Comparison of ENCODE assay signal across 11 mouse cellular contexts in the genomic region with DNA sequence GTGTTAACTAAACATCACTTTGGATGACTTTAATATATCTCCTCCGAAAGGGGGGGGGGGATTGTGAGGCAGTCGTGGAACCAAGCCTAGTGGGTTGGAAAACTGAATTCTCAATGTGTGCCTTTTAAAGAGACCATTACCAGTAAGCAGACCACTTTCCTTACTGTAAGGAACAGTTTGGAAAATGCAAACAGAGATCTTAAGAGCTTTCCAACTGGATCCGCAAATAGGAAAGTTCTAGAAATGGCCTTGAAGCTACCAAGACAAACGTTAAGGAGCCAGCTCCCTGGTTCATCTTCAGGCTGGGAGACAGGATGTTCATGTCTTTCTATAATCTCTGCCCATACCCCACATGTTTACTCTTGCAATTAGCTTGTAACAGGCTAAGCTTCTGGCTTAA. TPM values are rescaled to one million over a fixed set of nuclear protein-coding genes. Genes with fewer than 3 reads are reported as not detected.
DNase-seq lines count a peak whose midpoint lies in the region; ATAC-seq and TF ChIP-seq lines count a peak whose summit lies in the region.
"Had no signal": no experiment of that assay in that cellular context is flagged by ENCODE, and none has a peak within 500 bp of the region (broad histone marks: within the 10 kb centered on the region; RNA-seq: fewer than 3 reads in every experiment).

No protein-coding gene starts in this region.

- DNase-seq in hindbrain, postnatal 0 days (ENCODE audit: low spot score), result no peak
- no peak for DNase-seq in B cell, adult 2 months
- DNase-seq in spleen, adult 18-20 months, result no peak
- DNase-seq: cerebellum, postnatal 36 days; heart, postnatal 4 days; liver, embryonic 13.5 days had no signal

- H3K9ac ChIP-seq in intestine, embryonic 16.5 days (ENCODE audit: low read depth, low read length), result no peak overlapping the region
- no peak overlapping the region for H3K9ac ChIP-seq in intestine, postnatal 0 days (ENCODE audit: low read depth, low read length)
- no peak overlapping the region for H3K9ac ChIP-seq in embryonic facial prominence, embryonic 15.5 days
- H3K9ac ChIP-seq in hindbrain, postnatal 0 days (replicated peaks; ENCODE audit: low read length), result no peak overlapping the region; the same call in 1 of the 2 replicates
- no peak overlapping the region for H3K9ac ChIP-seq in neural tube, embryonic 12.5 days
- H3K9ac ChIP-seq: liver, embryonic 13.5 days had no signal

- TF ChIP-seq CTCF in intestine, postnatal 0 days (IDR thresholded peaks at IDR 0.05; ENCODE audit: low read depth), result no peak
- TF ChIP-seq CTCF in hindbrain, postnatal 0 days (IDR thresholded peaks at IDR 0.05; ENCODE audit: low read depth), result no peak

- peaks cover 30% of the 10 kb centered on the region for H3K4me1 ChIP-seq in intestine, embryonic 16.5 days (ENCODE audit: control insufficient read depth, insufficient read depth, low read length)
- 0 out of 2 replicates have a peak, but pooled peaks cover 2% of the 10 kb centered on the region for H3K4me1 ChIP-seq in intestine, postnatal 0 days (replicated peaks; ENCODE audit: control insufficient read depth, insufficient read depth, low read length)
- peaks cover 49% of the 10 kb centered on the region for H3K4me1 ChIP-seq in embryonic facial prominence, embryonic 15.5 days
- H3K4me1 ChIP-seq in hindbrain, postnatal 0 days (ENCODE audit: insufficient read depth, low read length), result peaks cover 18% of the 10 kb centered on the region
- peaks cover 63% of the 10 kb centered on the region for H3K4me1 ChIP-seq in neural tube, embryonic 12.5 days

- H3K4me2 ChIP-seq in intestine, embryonic 16.5 days (ENCODE audit: low read depth, low read length), result peak overlapping the region; percentile 44; the same call in 1 of the 2 replicates
- H3K4me2 ChIP-seq in intestine, postnatal 0 days (replicated peaks; ENCODE audit: low read depth), result no peak overlapping the region
- peak overlapping the region; percentile 92 for H3K4me2 ChIP-seq in embryonic facial prominence, embryonic 15.5 days (replicated peaks)
- peak overlapping the region; percentile 93 for H3K4me2 ChIP-seq in hindbrain, postnatal 0 days (ENCODE audit: low read depth, low read length)
- H3K4me2 ChIP-seq in neural tube, embryonic 12.5 days (replicated peaks), result peak overlapping the region; percentile 86
- H3K4me2 ChIP-seq: liver, embryonic 13.5 days had no signal

- H3K27ac ChIP-seq in intestine, embryonic 16.5 days (ENCODE audit: low read length), result no peak overlapping the region
- H3K27ac ChIP-seq in intestine, postnatal 0 days (ENCODE audit: low read depth, low read length), result no peak overlapping the region
- peak overlapping the region; percentile 71 for H3K27ac ChIP-seq in embryonic facial prominence, embryonic 15.5 days (replicated peaks)
- peak overlapping the region; percentile 58; the same call in 1 of the 2 replicates for H3K27ac ChIP-seq in hindbrain, postnatal 0 days
- H3K27ac ChIP-seq in neural tube, embryonic 12.5 days, result peak overlapping the region; percentile 53
- H3K27ac ChIP-seq: liver, embryonic 13.5 days had no signal

- no peak for ATAC-seq in intestine, embryonic 16.5 days
- ATAC-seq in intestine, postnatal 0 days, result no peak
- no peak for ATAC-seq in embryonic facial prominence, embryonic 15.5 days (ENCODE audit: insufficient number of reproducible peaks, low FRiP score, low TSS enrichment, low read depth)
- ATAC-seq in hindbrain, postnatal 0 days, result no peak
- no peak for ATAC-seq in neural tube, embryonic 12.5 days (ENCODE audit: low FRiP score, low read depth)

- no peaks in the 10 kb centered on the region for H3K36me3 ChIP-seq in intestine, embryonic 16.5 days (ENCODE audit: control insufficient read depth, insufficient read depth, low read length)
- H3K36me3 ChIP-seq in intestine, postnatal 0 days (ENCODE audit: control insufficient read depth, insufficient read depth), result no peaks in the 10 kb centered on the region
- no peaks in the 10 kb centered on the region for H3K36me3 ChIP-seq in embryonic facial prominence, embryonic 15.5 days
- H3K36me3 ChIP-seq in hindbrain, postnatal 0 days (ENCODE audit: insufficient read depth, low read length), result no peaks in the 10 kb centered on the region
- H3K36me3 ChIP-seq in neural tube, embryonic 12.5 days, result no peaks in the 10 kb centered on the region
- H3K36me3 ChIP-seq: liver, embryonic 13.5 days had no signal

- no peaks in the 10 kb centered on the region for H3K9me3 ChIP-seq in intestine, embryonic 16.5 days (ENCODE audit: control insufficient read depth, low read length)
- H3K9me3 ChIP-seq in intestine, postnatal 0 days (ENCODE audit: control insufficient read depth), result no peaks in the 10 kb centered on the region
- H3K9me3 ChIP-seq in embryonic facial prominence, embryonic 15.5 days (replicated peaks), result no peaks in the 10 kb centered on the region
- no peaks in the 10 kb centered on the region for H3K9me3 ChIP-seq in hindbrain, postnatal 0 days (ENCODE audit: low read length)
- no peaks in the 10 kb centered on the region for H3K9me3 ChIP-seq in neural tube, embryonic 12.5 days
- H3K9me3 ChIP-seq: liver, embryonic 13.5 days had no signal

- 29% methylated on average over 4 of the region's 4 CpGs for WGBS in intestine, embryonic 16.5 days
- 37% methylated on average over 4 of the region's 4 CpGs for WGBS in intestine, postnatal 0 days
- WGBS in embryonic facial prominence, embryonic 15.5 days, result 21% methylated on average over 4 of the region's 4 CpGs
- 18% methylated on average over 4 of the region's 4 CpGs for WGBS in hindbrain, postnatal 0 days
- WGBS in neural tube, embryonic 12.5 days, result 4% methylated on average over 4 of the region's 4 CpGs

- H3K27me3 ChIP-seq in intestine, embryonic 16.5 days (replicated peaks; ENCODE audit: control insufficient read depth, insufficient read depth, low read length), result peaks cover 50% of the 10 kb centered on the region
- H3K27me3 ChIP-seq in intestine, postnatal 0 days (replicated peaks; ENCODE audit: control insufficient read depth, insufficient read depth, low read length), result peaks cover 57% of the 10 kb centered on the region
- peaks cover 3% of the 10 kb centered on the region; the same call in 1 of the 2 replicates for H3K27me3 ChIP-seq in embryonic facial prominence, embryonic 15.5 days
- H3K27me3 ChIP-seq in hindbrain, postnatal 0 days (ENCODE audit: insufficient read depth, low read length), result no peaks in the 10 kb centered on the region
- H3K27me3 ChIP-seq in neural tube, embryonic 12.5 days (replicated peaks), result no peaks in the 10 kb centered on the region; the same call in 1 of the 2 replicates

- H3K4me3 ChIP-seq in intestine, embryonic 16.5 days (ENCODE audit: low read length), result no peak overlapping the region
- H3K4me3 ChIP-seq in intestine, postnatal 0 days (ENCODE audit: low read depth, low read length), result no peak overlapping the region
- peak overlapping the region; percentile 44 for H3K4me3 ChIP-seq in embryonic facial prominence, embryonic 15.5 days (replicated peaks)
- peak overlapping the region; percentile 39; the same call in 1 of the 2 replicates for H3K4me3 ChIP-seq in hindbrain, postnatal 0 days (ENCODE audit: low read length)
- H3K4me3 ChIP-seq in neural tube, embryonic 12.5 days, result no peak overlapping the region; the same call in 1 of the 2 replicates
- H3K4me3 ChIP-seq: liver, embryonic 13.5 days; myocyte had no signal

RNA-seq across cellular contexts. Expression of a gene that starts 3.3 kb away (rescaled TPM):
- 0.47 and 0.53 TPM in 2 replicates for polyA plus RNA-seq in intestine, embryonic 16.5 days (2015; fragmentation: Nextera tagmentation; extraction: Ambion mirVana)
- 0.16 and 0.21 TPM in 2 replicates for polyA plus RNA-seq in intestine, postnatal 0 days (2015; fragmentation: Nextera tagmentation; extraction: Ambion mirVana)
- 9.0 and 10.4 TPM in 2 replicates for polyA plus RNA-seq in embryonic facial prominence, embryonic 15.5 days (2015; fragmentation: Nextera tagmentation; extraction: Ambion mirVana)
- total RNA-seq in hindbrain, postnatal 0 days (2014; rRNA removed), result 22.1 TPM in 2 replicates
- 2.7 and 3.6 TPM in 2 replicates for polyA plus RNA-seq in hindbrain, postnatal 0 days (2015; fragmentation: Nextera tagmentation; extraction: Ambion mirVana)
- polyA plus RNA-seq in neural tube, embryonic 12.5 days (2016; fragmentation: Nextera tagmentation; extraction: Ambion mirVana), result 20.4 and 23.1 TPM in 2 replicates
- polyA plus RNA-seq: myocyte had no signal

Comparison
In these comparisons a context has a peak if more than half of its experiments do, and no peak if none do; other contexts are left out.
1. H3K27ac ChIP-seq: peak in embryonic facial prominence, embryonic 15.5 days (single experiment), hindbrain, postnatal 0 days (single experiment) and neural tube, embryonic 12.5 days (single experiment); none in intestine, embryonic 16.5 days (single experiment) and intestine, postnatal 0 days (single experiment).
2. H3K4me3 ChIP-seq: peak in embryonic facial prominence, embryonic 15.5 days (single experiment) and hindbrain, postnatal 0 days (single experiment); none in intestine, embryonic 16.5 days (single experiment), intestine, postnatal 0 days (single experiment) and neural tube, embryonic 12.5 days (single experiment).